Mouse (Mus musculus) neural tube, embryonic 14.5 days (tissue): ENCODE data around the gene St3gal6. TPM values are rescaled to one million over a fixed set of nuclear protein-coding genes. Genes with fewer than 3 reads are reported as not detected.

ENCODE experiments used
- ATAC-seq: fragments of 200-750 bp; cut with Nextera tagmentation; 2 replicates; pipeline ENCODE4 v1.8.0; 2017; ENCODE audit warnings: low read depth, mild to moderate bottlenecking, moderate TSS enrichment, moderate library complexity
- H3K27ac ChIP-seq: fragments of 300-500 bp; sonication (generic); 2 replicates; pipeline ENCODE4 v1.5.1; 2014; ENCODE audit warnings: low read depth, mild to moderate bottlenecking, control low read depth, low read length, moderate library complexity, mixed read lengths
- H3K27me3 ChIP-seq: fragments of 300-500 bp; sonication (generic); 2 replicates; pipeline ENCODE4 v1.6.1; 2014; ENCODE audit warnings: low read length; ENCODE audit not compliant: control insufficient read depth, insufficient read depth
- H3K36me3 ChIP-seq: fragments of 300-500 bp; sonication (generic); 2 replicates; pipeline ENCODE4 v1.6.1; 2014; ENCODE audit warnings: low read length, mixed read lengths; ENCODE audit not compliant: control insufficient read depth, insufficient read depth
- H3K4me1 ChIP-seq: fragments of 300-500 bp; sonication (generic); 2 replicates; pipeline ENCODE4 v1.6.1; 2014; ENCODE audit warnings: low read length; ENCODE audit not compliant: control insufficient read depth, insufficient read depth
- H3K4me2 ChIP-seq: fragments of 300-500 bp; sonication (generic); 2 replicates; pipeline ENCODE4 v1.6.1; 2014; ENCODE audit warnings: mild to moderate bottlenecking, low read depth, low read length, control low read depth
- H3K4me3 ChIP-seq: fragments of 300-500 bp; sonication (generic); 2 replicates; pipeline ENCODE4 v1.5.1; 2014; ENCODE audit warnings: low read depth, low read length, control low read depth, mixed read lengths
- H3K9ac ChIP-seq: fragments of 300-500 bp; sonication (generic); replicated peaks from 2 replicates; pipeline ENCODE4 v1.6.1; 2014; ENCODE audit warnings: low read depth, mild to moderate bottlenecking, control low read depth, low read length, mixed read lengths
- H3K9me3 ChIP-seq: fragments of 300-500 bp; sonication (generic); 2 replicates; pipeline ENCODE4 v1.6.1; 2016; ENCODE audit warnings: low read length; ENCODE audit not compliant: control insufficient read depth
- WGBS: fragments of 180-500 bp; shearing (Covaris S2); extraction: QIAGEN DNeasy Blood & Tissue Kit; methylation state at CpG from one replicate; pipeline ENCODE4 v1.1.7; 2014; 5-methylcytosine and 5-hydroxymethylcytosine counted together
- polyA plus RNA-seq: library from polyadenylated mRNA; unstranded; fragments of >200 nt; fragmentation: Nextera tagmentation; extraction: Ambion mirVana; gene quantifications from 2 replicates; pipeline ENCODE4 v1.2.1, GENCODE M21; 2014

Gene St3gal6
- polyA plus RNA-seq, 1 experiment from 2014 or later: 6.3 TPM

GRCm38 (mm10) chr16:58514565-58514964 lies 9.5 kb downstream of the St3gal6 start:
- H3K36me3 ChIP-seq: no peaks in the 10 kb centered on the region
- ATAC-seq: no peak
- H3K4me1 ChIP-seq: peaks cover 3% of the 10 kb centered on the region; the same call in 1 of the 2 replicates
- H3K4me3 ChIP-seq: no peak overlapping the region
- no peak overlapping the region for H3K9ac ChIP-seq
- H3K27ac ChIP-seq: no peak overlapping the region
- WGBS: 92% methylated on average over 9 of the region's 9 CpGs
- no peaks in the 10 kb centered on the region for H3K9me3 ChIP-seq
- H3K27me3 ChIP-seq: no peaks in the 10 kb centered on the region
- H3K4me2 ChIP-seq: no peak overlapping the region

DNA sequence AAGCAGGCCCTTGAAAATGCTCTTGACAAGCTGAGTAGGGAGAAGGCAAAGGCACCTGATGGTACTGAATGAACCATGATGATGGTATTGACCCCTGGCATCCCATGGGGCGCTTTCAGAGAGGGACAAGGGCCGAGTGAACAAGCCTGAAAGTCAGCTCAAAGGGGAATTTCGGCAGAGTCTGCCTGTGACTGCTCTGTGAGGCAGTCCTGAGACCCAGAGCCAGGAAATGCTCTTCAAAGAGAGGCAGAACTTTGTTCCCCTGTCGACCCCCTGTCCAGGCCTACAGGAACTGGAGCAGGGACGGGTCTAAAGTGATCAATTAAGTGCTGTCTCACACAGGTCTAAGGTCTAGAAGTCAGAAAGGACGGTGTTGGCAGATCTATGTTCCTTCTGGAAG lies 10.3 kb downstream of the St3gal6 start:
- no peaks in the 10 kb centered on the region for H3K27me3 ChIP-seq
- no peaks in the 10 kb centered on the region for H3K36me3 ChIP-seq
- 40% methylated on average over 6 of the region's 6 CpGs for WGBS
- peak overlapping the region; percentile 16; the same call in 1 of the 2 replicates for H3K27ac ChIP-seq
- peaks cover 3% of the 10 kb centered on the region; the same call in 1 of the 2 replicates for H3K4me1 ChIP-seq
- ATAC-seq: peak; percentile 20; the same call in 1 of the 2 replicates
- H3K4me3 ChIP-seq: no peak overlapping the region
- H3K9me3 ChIP-seq: no peaks in the 10 kb centered on the region
- H3K9ac ChIP-seq: no peak overlapping the region
- no peak overlapping the region for H3K4me2 ChIP-seq

GRCm38 (mm10) chr16:58512887-58513286 lies 11.2 kb downstream of the St3gal6 start:
- WGBS: 16% methylated on average over 3 of the region's 3 CpGs
- ATAC-seq: peak; percentile 71
- no peaks in the 10 kb centered on the region for H3K27me3 ChIP-seq
- H3K4me2 ChIP-seq: no peak overlapping the region
- H3K36me3 ChIP-seq: no peaks in the 10 kb centered on the region
- peaks cover 3% of the 10 kb centered on the region; the same call in 1 of the 2 replicates for H3K4me1 ChIP-seq
- H3K9me3 ChIP-seq: no peaks in the 10 kb centered on the region
- no peak overlapping the region; the same call in 1 of the 2 replicates for H3K27ac ChIP-seq
- no peak overlapping the region for H3K9ac ChIP-seq
- no peak overlapping the region for H3K4me3 ChIP-seq

- Histone ChIP-seq H3K27ac (no peak overlapping the region), H3K36me3 (no peaks in the 10 kb centered on the region), H3K4me1 (peaks cover 3% of the 10 kb centered on the region; the same call in 1 of the 2 replicates), H3K9ac (no peak overlapping the region), H3K4me2 (peak overlapping the region; percentile 7; the same call in 1 of the 2 replicates), H3K4me3 (no peak overlapping the region), H3K27me3 (no peaks in the 10 kb centered on the region), H3K9me3 (no peaks in the 10 kb centered on the region)
- peak; percentile 61 for ATAC-seq
- 36% methylated on average over 9 of the region's 9 CpGs for WGBS
These were observed 11.8 kb downstream of the St3gal6 start for GRCm38 (mm10) chr16:58512181-58512761.

- no peak overlapping the region for H3K27ac ChIP-seq
- H3K9me3 ChIP-seq: no peaks in the 10 kb centered on the region
- no peak overlapping the region for H3K4me3 ChIP-seq
- no peak overlapping the region for H3K4me2 ChIP-seq
- no peaks in the 10 kb centered on the region for H3K27me3 ChIP-seq
- no peak for ATAC-seq
- H3K9ac ChIP-seq: no peak overlapping the region
- H3K36me3 ChIP-seq: no peaks in the 10 kb centered on the region
- H3K4me1 ChIP-seq: no peaks in the 10 kb centered on the region
These were observed 19.1 kb downstream of the St3gal6 start for GRCm38 (mm10) chr16:58504945-58505344.

GRCm38 (mm10) chr16:58502566-58502965 lies 21.5 kb downstream of the St3gal6 start:
- ATAC-seq: no peak
- no peaks in the 10 kb centered on the region for H3K36me3 ChIP-seq
- H3K4me3 ChIP-seq: no peak overlapping the region
- no peak overlapping the region for H3K27ac ChIP-seq
- 80% methylated on average over 6 of the region's 6 CpGs for WGBS
- no peak overlapping the region for H3K9ac ChIP-seq
- H3K4me1 ChIP-seq: peaks cover 2% of the 10 kb centered on the region; the same call in 1 of the 2 replicates
- H3K9me3 ChIP-seq: no peaks in the 10 kb centered on the region
- H3K4me2 ChIP-seq: no peak overlapping the region
- no peaks in the 10 kb centered on the region for H3K27me3 ChIP-seq

DNA sequence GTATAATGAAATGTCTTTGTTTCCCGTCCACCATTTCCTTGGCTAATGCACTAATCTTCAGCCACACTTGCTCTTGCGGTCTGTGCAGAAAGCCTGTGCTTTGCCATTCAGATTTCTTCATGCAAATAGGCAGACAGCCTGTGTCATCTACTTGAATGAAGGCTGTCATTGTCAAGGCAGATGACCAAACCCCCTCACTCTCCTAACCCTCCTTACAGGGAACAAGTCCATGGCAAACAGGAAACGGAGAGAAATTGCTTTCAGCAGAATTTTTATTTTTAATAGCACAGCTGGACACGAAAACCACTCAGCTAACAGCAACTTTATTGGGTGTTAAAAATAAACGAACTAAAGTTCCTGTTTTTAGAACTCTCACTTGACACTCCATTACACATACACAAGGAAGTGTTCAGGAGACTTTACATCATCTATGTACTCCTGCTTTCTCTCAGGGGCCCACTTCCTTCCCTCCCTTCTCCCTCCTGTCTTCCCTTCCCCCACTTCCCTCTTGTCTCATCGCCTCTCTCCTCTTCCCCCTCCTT lies 22.2 kb downstream of the St3gal6 start:
- ATAC-seq: no peak
- Histone ChIP-seq H3K27me3 (no peaks in the 10 kb centered on the region), H3K4me3 (no peak overlapping the region), H3K9ac (no peak overlapping the region), H3K27ac (no peak overlapping the region), H3K9me3 (no peaks in the 10 kb centered on the region), H3K4me2 (no peak overlapping the region), H3K4me1 (peaks cover 2% of the 10 kb centered on the region; the same call in 1 of the 2 replicates), H3K36me3 (no peaks in the 10 kb centered on the region)
- WGBS: 51% methylated on average over 6 of the region's 6 CpGs

DNA sequence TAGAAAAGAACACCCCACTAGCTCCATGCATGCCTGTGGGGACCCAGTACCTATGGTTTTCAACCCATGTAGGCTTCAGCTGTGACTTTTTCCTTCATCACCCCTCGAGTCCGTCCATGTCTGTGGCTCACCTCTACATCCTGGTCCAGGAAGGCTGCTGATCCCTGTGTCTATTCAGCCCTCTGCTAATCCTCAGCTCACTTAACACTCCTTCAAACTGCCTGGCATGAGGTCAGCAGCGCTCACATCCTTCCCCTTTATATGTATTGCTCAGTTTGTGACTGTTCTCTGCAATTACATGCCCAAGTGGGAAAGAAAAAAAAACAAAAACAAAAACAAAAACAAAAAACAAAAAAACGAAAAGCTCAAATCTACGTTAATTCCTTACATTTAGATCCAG lies 24.4 kb downstream of the St3gal6 start:
- H3K9ac ChIP-seq: no peak overlapping the region
- WGBS: 88% methylated on average over 5 of the region's 5 CpGs
- H3K4me3 ChIP-seq: no peak overlapping the region
- no peaks in the 10 kb centered on the region for H3K36me3 ChIP-seq
- no peak for ATAC-seq
- no peaks in the 10 kb centered on the region for H3K27me3 ChIP-seq
- H3K9me3 ChIP-seq: no peaks in the 10 kb centered on the region
- no peak overlapping the region for H3K27ac ChIP-seq
- peaks cover 2% of the 10 kb centered on the region; the same call in 1 of the 2 replicates for H3K4me1 ChIP-seq
- H3K4me2 ChIP-seq: no peak overlapping the region

GRCm38 (mm10) chr16:58499172-58499584 lies 24.9 kb downstream of the St3gal6 start:
- Histone ChIP-seq H3K27me3 (no peaks in the 10 kb centered on the region), H3K4me1 (peaks cover 2% of the 10 kb centered on the region; the same call in 1 of the 2 replicates), H3K27ac (no peak overlapping the region), H3K9ac (no peak overlapping the region), H3K36me3 (no peaks in the 10 kb centered on the region), H3K4me3 (no peak overlapping the region), H3K9me3 (no peaks in the 10 kb centered on the region), H3K4me2 (no peak overlapping the region)
- peak; percentile 41; the same call in 1 of the 2 replicates for ATAC-seq
- 50% methylated on average over 1 of the region's 1 CpGs for WGBS
